Mouse (Mus musculus): ENCODE results near the gene Sdcbp2. TPM values are rescaled to one million over a fixed set of nuclear protein-coding genes. Genes with fewer than 3 reads are reported as not detected.
"Not testable (repeated sequence)": the region's sequence is repeated elsewhere in the genome, so short reads cannot be mapped to it uniquely, and the experiment has no call there.

The Sdcbp2 gene
- polyA plus RNA-seq, 1 experiment from 2014 or later, result 0.67 TPM

- peak; percentile 98 for ATAC-seq (replicated peaks)
- Histone ChIP-seq H3K4me3 (peak overlapping the region; percentile 56), H3K27me3 (replicated peaks) (no peaks in the 10 kb centered on the region), H3K9me3 (no peaks in the 10 kb centered on the region), H3K36me3 (replicated peaks) (no peaks in the 10 kb centered on the region), H3K9ac (peak overlapping the region; percentile 82), H3K27ac (peak overlapping the region; percentile 93), H3K4me2 (peak overlapping the region; percentile 93), H3K4me1 (peaks cover 18% of the 10 kb centered on the region)
- WGBS, result under 1% methylated on average over 38 of the region's 38 CpGs
These were observed 3.4 kb downstream of the Sdcbp2 start for GRCm38 (mm10) chr2:151575699-151576389.

- H3K4me2 ChIP-seq, result no peak overlapping the region
- H3K4me3 ChIP-seq, result no peak overlapping the region
- no peaks in the 10 kb centered on the region for H3K9me3 ChIP-seq
- ATAC-seq (replicated peaks), result no peak
- no peak overlapping the region for H3K27ac ChIP-seq
- H3K9ac ChIP-seq, result no peak overlapping the region
- H3K4me1 ChIP-seq, result peaks cover 18% of the 10 kb centered on the region
- 87% methylated on average over 4 of the region's 4 CpGs for WGBS
- H3K36me3 ChIP-seq (replicated peaks), result no peaks in the 10 kb centered on the region
- H3K27me3 ChIP-seq (replicated peaks), result no peaks in the 10 kb centered on the region
These were observed 6.8 kb downstream of the Sdcbp2 start for GRCm38 (mm10) chr2:151579183-151579582.

DNA sequence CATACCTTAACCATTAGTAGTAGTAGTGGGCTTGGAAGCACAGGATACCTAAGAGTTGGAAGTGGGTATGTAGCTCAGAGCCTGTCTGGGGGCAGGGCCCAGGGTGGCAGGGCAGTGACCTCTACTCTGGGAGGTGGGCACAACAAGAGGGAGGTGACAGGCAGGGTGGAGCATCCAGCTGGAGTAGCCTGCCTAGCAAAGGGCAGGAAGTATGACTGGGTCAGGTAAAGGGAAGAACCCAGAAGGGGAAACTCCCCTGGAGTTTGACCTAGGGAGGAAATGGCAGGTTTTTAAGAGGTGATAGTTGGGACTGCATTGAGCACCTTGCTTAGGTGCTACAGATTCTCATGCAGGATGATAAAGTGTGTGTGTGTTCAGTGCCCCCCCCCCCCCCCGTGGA, 8.5 kb downstream of the Sdcbp2 start:
- no peak overlapping the region for H3K4me2 ChIP-seq
- peaks cover 6% of the 10 kb centered on the region for H3K4me1 ChIP-seq
- H3K9ac ChIP-seq, result no peak overlapping the region
- no peaks in the 10 kb centered on the region for H3K9me3 ChIP-seq
- H3K27ac ChIP-seq, result no peak overlapping the region
- ATAC-seq (replicated peaks), result no peak
- no peak overlapping the region for H3K4me3 ChIP-seq
- no peaks in the 10 kb centered on the region for H3K27me3 ChIP-seq (replicated peaks)
- H3K36me3 ChIP-seq (replicated peaks), result no peaks in the 10 kb centered on the region
- 29% methylated on average over 1 of the region's 1 CpGs for WGBS

DNA sequence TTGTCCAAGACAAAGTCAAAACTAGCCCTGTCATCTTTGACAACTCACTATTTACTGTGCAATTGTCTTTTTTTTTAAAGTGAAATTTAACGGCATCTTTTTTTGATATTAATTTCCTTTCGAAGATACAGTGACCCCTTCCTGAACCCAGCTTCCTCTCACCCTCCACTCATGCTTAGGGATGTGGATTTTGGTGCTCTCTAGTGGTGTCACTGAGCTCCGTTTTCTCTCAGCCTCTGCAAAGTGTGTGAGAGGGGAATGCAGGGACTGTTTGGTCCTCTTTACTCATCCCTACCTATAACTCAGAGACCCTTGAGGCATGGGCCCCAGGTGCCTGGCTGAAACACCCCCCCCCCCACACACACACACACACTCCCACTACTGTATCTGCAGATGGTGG, 13.5 kb downstream of the Sdcbp2 start:
- Histone ChIP-seq H3K4me2 (no peak overlapping the region), H3K4me3 (no peak overlapping the region), H3K9me3 (no peaks in the 10 kb centered on the region), H3K36me3 (replicated peaks) (no peaks in the 10 kb centered on the region), H3K27me3 (replicated peaks) (no peaks in the 10 kb centered on the region), H3K4me1 (no peaks in the 10 kb centered on the region), H3K9ac (no peak overlapping the region), H3K27ac (no peak overlapping the region)
- ATAC-seq (replicated peaks), result no peak
- WGBS, result 67% methylated on average over 3 of the region's 3 CpGs

DNA sequence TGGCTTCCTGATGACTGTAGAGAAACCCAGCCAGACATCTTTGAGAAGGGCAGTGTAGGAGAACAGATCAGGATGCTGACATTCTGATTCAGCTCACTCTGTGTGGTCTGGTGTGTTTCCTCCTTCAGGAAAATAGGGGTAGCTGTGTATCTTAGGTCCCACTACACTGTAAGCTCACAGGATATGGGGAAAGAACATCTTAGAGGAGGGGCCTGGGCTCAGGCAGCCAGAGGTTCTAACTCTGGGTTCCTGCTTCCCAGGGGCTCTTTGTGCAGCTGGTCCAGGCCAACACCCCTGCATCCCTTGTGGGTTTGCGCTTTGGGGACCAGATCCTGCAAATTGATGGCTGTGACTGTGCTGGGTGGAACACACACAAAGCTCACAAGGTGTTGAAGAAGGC, 14.4 kb downstream of the Sdcbp2 start:
- 100% methylated on average over 1 of the region's 1 CpGs for WGBS
- no peak overlapping the region for H3K4me2 ChIP-seq
- no peaks in the 10 kb centered on the region for H3K27me3 ChIP-seq (replicated peaks)
- H3K4me1 ChIP-seq, result no peaks in the 10 kb centered on the region
- H3K36me3 ChIP-seq (replicated peaks), result no peaks in the 10 kb centered on the region
- H3K9me3 ChIP-seq, result no peaks in the 10 kb centered on the region
- ATAC-seq (replicated peaks), result no peak
- no peak overlapping the region for H3K27ac ChIP-seq
- H3K4me3 ChIP-seq, result no peak overlapping the region
- no peak overlapping the region for H3K9ac ChIP-seq

DNA sequence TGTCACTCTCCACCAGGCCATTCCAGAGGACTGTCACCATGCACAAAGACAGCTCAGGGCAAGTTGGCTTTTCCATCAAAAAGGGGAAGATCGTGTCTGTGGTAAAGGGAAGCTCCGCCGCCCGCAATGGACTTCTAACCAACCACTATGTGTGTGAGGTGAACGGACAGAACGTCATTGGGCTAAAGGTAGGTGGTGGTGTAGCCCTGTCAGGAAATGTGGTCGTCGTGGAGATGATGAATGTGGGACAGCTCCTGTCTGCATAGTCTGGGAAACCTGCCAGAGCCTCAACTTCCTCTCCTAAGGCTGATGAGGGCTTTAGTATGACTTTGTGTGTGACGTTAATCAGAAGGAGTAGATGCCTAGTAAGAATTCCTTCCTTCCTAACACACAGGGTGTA, 14.9 kb downstream of the Sdcbp2 start:
- no peak for ATAC-seq (replicated peaks)
- Histone ChIP-seq H3K36me3 (replicated peaks) (no peaks in the 10 kb centered on the region), H3K9me3 (no peaks in the 10 kb centered on the region), H3K9ac (no peak overlapping the region), H3K27me3 (replicated peaks) (no peaks in the 10 kb centered on the region), H3K4me3 (no peak overlapping the region), H3K4me1 (no peaks in the 10 kb centered on the region), H3K4me2 (no peak overlapping the region), H3K27ac (no peak overlapping the region)
- 82% methylated on average over 9 of the region's 9 CpGs for WGBS

GRCm38 (mm10) chr2:151598068-151598467, 25.6 kb downstream of the Sdcbp2 start:
- no peaks in the 10 kb centered on the region for H3K27me3 ChIP-seq (replicated peaks)
- H3K4me2 ChIP-seq, result no peak overlapping the region
- no peaks in the 10 kb centered on the region for H3K9me3 ChIP-seq
- ATAC-seq (replicated peaks), result no peak
- peaks cover 2% of the 10 kb centered on the region; the same call in 1 of the 2 replicates for H3K4me1 ChIP-seq
- peaks cover 18% of the 10 kb centered on the region for H3K36me3 ChIP-seq (replicated peaks)
- H3K4me3 ChIP-seq, result no peak overlapping the region
- H3K9ac ChIP-seq, result no peak overlapping the region
- H3K27ac ChIP-seq, result no peak overlapping the region
- WGBS, result 79% methylated on average over 2 of the region's 2 CpGs

- H3K4me3 ChIP-seq, result no peak overlapping the region
- peaks cover 7% of the 10 kb centered on the region; the same call in 1 of the 2 replicates for H3K36me3 ChIP-seq (replicated peaks)
- no peak overlapping the region for H3K27ac ChIP-seq
- H3K4me2 ChIP-seq, result no peak overlapping the region
- no peaks in the 10 kb centered on the region for H3K9me3 ChIP-seq
- H3K9ac ChIP-seq, result no peak overlapping the region
- WGBS, result 80% methylated on average over 4 of the region's 4 CpGs
- ATAC-seq (replicated peaks), result no peak
- no peaks in the 10 kb centered on the region for H3K27me3 ChIP-seq (replicated peaks)
- H3K4me1 ChIP-seq, result peaks cover 24% of the 10 kb centered on the region
These were observed 29.7 kb downstream of the Sdcbp2 start for GRCm38 (mm10) chr2:151602106-151602505.

- H3K27me3 ChIP-seq (replicated peaks), result no peaks in the 10 kb centered on the region
- no peaks in the 10 kb centered on the region for H3K9me3 ChIP-seq
- H3K9ac ChIP-seq, result no peak overlapping the region
- peaks cover 7% of the 10 kb centered on the region; the same call in 1 of the 2 replicates for H3K36me3 ChIP-seq (replicated peaks)
- WGBS, result 6% methylated on average over 4 of the region's 4 CpGs
- H3K4me3 ChIP-seq, result no peak overlapping the region
- no peak overlapping the region for H3K4me2 ChIP-seq
- H3K27ac ChIP-seq, result peak overlapping the region; percentile 62; the same call in 1 of the 2 replicates
- H3K4me1 ChIP-seq, result peaks cover 24% of the 10 kb centered on the region
- ATAC-seq (replicated peaks), result peak; percentile 67
These were observed 31.2 kb downstream of the Sdcbp2 start for GRCm38 (mm10) chr2:151603630-151604029.

DNA sequence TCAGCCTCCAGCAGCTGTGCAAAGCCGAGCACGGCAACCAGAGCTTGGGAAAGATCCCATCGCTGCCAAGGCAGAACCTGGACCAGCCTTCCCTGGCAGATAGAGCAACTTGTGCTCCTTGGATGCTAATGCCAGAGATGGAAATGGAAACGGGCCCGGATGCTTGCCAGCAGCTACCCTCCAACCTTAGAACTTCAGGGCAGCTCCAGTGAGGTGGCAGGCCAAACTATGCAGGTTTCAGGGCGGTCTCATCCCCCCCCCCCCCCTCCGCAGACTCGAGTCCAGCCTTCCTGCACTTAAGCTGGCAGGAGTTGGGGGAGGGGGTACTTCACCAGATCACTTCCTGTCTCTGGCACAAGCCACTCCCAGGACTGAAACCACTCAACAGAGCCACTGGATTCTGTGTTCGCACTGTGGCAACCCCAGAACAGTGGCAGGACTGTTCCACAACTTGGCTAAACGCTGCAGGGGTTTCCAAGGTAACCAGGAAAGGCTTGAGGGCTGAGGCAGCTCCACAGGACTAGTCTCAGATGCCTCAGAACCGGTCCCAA, 33.1 kb downstream of the Sdcbp2 start:
- H3K9ac ChIP-seq, result no peak overlapping the region
- no peaks in the 10 kb centered on the region for H3K9me3 ChIP-seq
- no peaks in the 10 kb centered on the region for H3K27me3 ChIP-seq (replicated peaks)
- H3K4me2 ChIP-seq, result no peak overlapping the region
- no peak overlapping the region for H3K27ac ChIP-seq
- peaks cover 24% of the 10 kb centered on the region for H3K4me1 ChIP-seq
- no peak overlapping the region for H3K4me3 ChIP-seq
- peak; percentile 61 for ATAC-seq (replicated peaks)
- H3K36me3 ChIP-seq (replicated peaks), result no peaks in the 10 kb centered on the region
- WGBS, result 41% methylated on average over 11 of the region's 11 CpGs

DNA sequence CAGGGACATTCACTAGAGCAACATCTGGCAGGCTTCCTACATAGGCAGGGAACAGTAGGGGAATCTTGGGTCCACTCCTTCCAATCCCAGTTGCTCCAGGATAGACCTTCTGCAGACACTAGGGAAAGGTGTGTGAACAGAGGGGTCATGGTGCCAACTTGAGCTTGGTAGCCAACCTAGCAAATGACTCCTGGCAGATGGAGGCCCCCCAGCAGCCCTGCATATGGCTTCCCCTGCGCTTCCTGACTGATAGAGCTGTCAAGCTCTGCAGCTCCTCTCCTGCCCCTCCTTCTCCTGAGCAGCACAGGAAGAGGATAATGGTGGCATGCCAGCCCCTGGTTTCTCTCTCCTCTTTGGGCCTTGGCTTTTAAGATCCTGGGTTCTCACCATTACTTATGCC, 36.0 kb downstream of the Sdcbp2 start:
- ATAC-seq (replicated peaks), result no peak
- H3K4me1 ChIP-seq, result peaks cover 19% of the 10 kb centered on the region
- no peaks in the 10 kb centered on the region for H3K27me3 ChIP-seq (replicated peaks)
- H3K9me3 ChIP-seq, result no peaks in the 10 kb centered on the region
- no peak overlapping the region for H3K4me2 ChIP-seq
- H3K36me3 ChIP-seq (replicated peaks), result no peaks in the 10 kb centered on the region
- no peak overlapping the region for H3K27ac ChIP-seq
- no peak overlapping the region for H3K9ac ChIP-seq
- 71% methylated on average over 1 of the region's 1 CpGs for WGBS
- no peak overlapping the region for H3K4me3 ChIP-seq

DNA sequence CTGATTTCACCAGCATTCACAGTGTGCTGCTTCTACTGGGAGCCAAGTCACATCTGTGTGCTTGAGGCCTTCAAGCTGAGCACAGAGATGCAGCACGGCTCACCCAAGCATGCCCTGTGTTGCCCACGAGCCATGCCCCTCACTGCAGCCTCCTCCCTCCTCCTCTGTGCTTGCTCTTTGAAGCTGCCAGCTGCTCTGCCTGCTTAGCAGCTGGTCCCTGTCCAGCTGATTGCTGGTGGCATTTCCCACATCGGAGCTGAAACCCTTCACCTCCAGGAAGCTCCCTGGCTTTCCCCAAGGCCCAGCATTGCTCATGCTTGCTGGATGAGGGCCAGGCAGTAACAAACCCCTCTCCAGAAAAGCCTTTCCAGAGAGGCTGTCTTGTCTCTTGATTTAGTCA, 37.6 kb downstream of the Sdcbp2 start:
- no peak overlapping the region for H3K4me2 ChIP-seq
- no peaks in the 10 kb centered on the region for H3K27me3 ChIP-seq (replicated peaks)
- H3K4me1 ChIP-seq, result peaks cover 8% of the 10 kb centered on the region
- H3K9me3 ChIP-seq, result no peaks in the 10 kb centered on the region
- H3K4me3 ChIP-seq, result no peak overlapping the region
- 0 out of 2 replicates have a peak, but pooled peaks have one; percentile 31 for ATAC-seq (replicated peaks)
- WGBS, result 21% methylated on average over 3 of the region's 3 CpGs
- no peak overlapping the region for H3K27ac ChIP-seq
- H3K36me3 ChIP-seq (replicated peaks), result no peaks in the 10 kb centered on the region
- no peak overlapping the region for H3K9ac ChIP-seq

DNA sequence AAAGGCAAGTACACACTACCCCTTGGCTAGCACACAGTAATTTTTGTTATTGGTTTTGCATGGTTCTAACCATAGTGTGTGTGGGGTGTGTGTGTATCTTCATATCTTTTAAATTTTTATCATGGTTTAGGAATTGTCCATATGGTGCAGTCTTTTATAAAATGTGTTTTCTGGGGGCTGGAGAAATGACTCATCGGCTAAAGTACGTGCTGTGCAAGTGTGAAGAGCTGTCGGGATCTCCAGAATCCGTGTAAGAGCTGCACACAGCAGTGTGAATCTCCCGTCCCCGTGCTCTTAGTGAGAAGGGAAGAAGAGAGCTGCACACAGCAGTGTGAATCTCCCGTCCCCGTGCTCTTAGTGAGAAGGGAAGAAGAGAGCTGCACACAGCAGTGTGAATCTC, 43.4 kb downstream of the Sdcbp2 start:
- 75% methylated on average over 8 of the region's 8 CpGs for WGBS
- H3K9me3 ChIP-seq; H3K27me3 ChIP-seq (replicated peaks); H3K4me2 ChIP-seq; H3K4me1 ChIP-seq; H3K4me3 ChIP-seq; H3K27ac ChIP-seq; ATAC-seq (replicated peaks); H3K36me3 ChIP-seq (replicated peaks); H3K9ac ChIP-seq: not testable (repeated sequence)

Data from midbrain, embryonic 15.5 days (tissue).